Comparison of ENCODE assay signal across 10 mouse cellular contexts in the genomic region with DNA sequence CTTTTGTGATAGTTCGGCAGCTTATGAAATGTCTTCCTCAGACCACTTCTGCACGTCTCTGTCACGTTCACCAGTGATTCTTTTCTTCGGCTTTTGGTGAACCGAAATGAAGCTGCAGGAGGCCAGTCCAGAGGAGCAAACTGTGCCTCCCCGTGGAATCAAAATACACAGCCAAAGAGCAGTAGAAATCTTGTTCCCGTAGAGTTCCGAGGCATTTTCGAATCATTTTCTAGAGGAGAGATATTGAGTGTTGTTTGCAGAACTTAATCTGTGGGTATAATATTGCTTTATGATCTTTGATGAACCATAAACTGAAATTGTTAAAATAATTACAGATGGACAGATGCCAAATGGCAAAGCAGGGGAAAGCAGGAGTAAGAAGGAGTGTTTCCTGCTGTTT.
"Had no signal": no experiment of that assay in that cellular context is flagged by ENCODE, and none has a peak within 500 bp of the region (broad histone marks: within the 10 kb centered on the region; RNA-seq: fewer than 3 reads in every experiment).

No protein-coding gene starts in this region.

- DNase-seq: kidney, adult 8-10 months; kidney, postnatal 25 days; right cerebral cortex, postnatal 14 days; thymus, postnatal 4 days had no signal

- H3K36me3 ChIP-seq: limb, embryonic 15.5 days; liver, embryonic 12.5 days; midbrain, embryonic 12.5 days had no signal

- ATAC-seq: liver, embryonic 12.5 days; midbrain, embryonic 16.5 days had no signal

- H3K27me3 ChIP-seq: limb, embryonic 15.5 days; liver, embryonic 12.5 days; midbrain, embryonic 12.5 days had no signal

- H3K4me2 ChIP-seq: limb, embryonic 15.5 days; liver, embryonic 12.5 days; midbrain, embryonic 12.5 days had no signal

- H3K4me3 ChIP-seq: left cerebral cortex, adult 2 months; limb, embryonic 15.5 days; liver, embryonic 12.5 days; midbrain, embryonic 12.5 days had no signal

- H3K9ac ChIP-seq: limb, embryonic 15.5 days; liver, embryonic 12.5 days; midbrain, embryonic 12.5 days had no signal

- H3K4me1 ChIP-seq: limb, embryonic 15.5 days; liver, embryonic 12.5 days; midbrain, embryonic 12.5 days had no signal

- H3K9me3 ChIP-seq: limb, embryonic 15.5 days; midbrain, embryonic 12.5 days had no signal

- H3K27ac ChIP-seq: left cerebral cortex, adult 2 months; limb, embryonic 15.5 days; liver, embryonic 12.5 days; midbrain, embryonic 12.5 days; stomach, postnatal 0 days had no signal
